Mouse (Mus musculus) lung, embryonic 16.5 days (tissue): ENCODE measurements around the gene Prr12. TPM values are rescaled to one million over a fixed set of nuclear protein-coding genes. Genes with fewer than 3 reads are reported as not detected.

Experiments
- ATAC-seq: fragments of 200-750 bp; cut with Nextera tagmentation; 2 replicates; pipeline ENCODE4 v1.8.0; 2017; ENCODE audit warnings: low read depth, mild to moderate bottlenecking, moderate library complexity
- H3K27ac ChIP-seq: fragments of 300-500 bp; sonication (generic); 2 replicates; pipeline ENCODE4 v1.5.1; 2014; ENCODE audit warnings: mild to moderate bottlenecking, control low read depth, low read length
- H3K27me3 ChIP-seq: fragments of 300-500 bp; sonication (generic); 2 replicates; pipeline ENCODE4 v1.6.1; 2014; ENCODE audit warnings: low read depth, low read length, mixed read lengths; ENCODE audit not compliant: control insufficient read depth, insufficient read depth
- H3K36me3 ChIP-seq: fragments of 300-500 bp; sonication (generic); 2 replicates; pipeline ENCODE4 v1.6.1; 2014; ENCODE audit warnings: low read length; ENCODE audit not compliant: control insufficient read depth, insufficient read depth
- H3K4me1 ChIP-seq: fragments of 300-500 bp; sonication (generic); replicated peaks from 2 replicates; pipeline ENCODE4 v1.6.1; 2014; ENCODE audit warnings: low read length, mixed read lengths; ENCODE audit not compliant: control insufficient read depth, insufficient read depth
- H3K4me2 ChIP-seq: fragments of 300-500 bp; sonication (generic); 2 replicates; pipeline ENCODE4 v1.6.1; 2014; ENCODE audit warnings: low read depth, low read length, control low read depth
- H3K4me3 ChIP-seq: fragments of 300-500 bp; sonication (generic); 2 replicates; pipeline ENCODE4 v1.5.1; 2014; ENCODE audit warnings: mild to moderate bottlenecking, low read length, control low read depth
- H3K9ac ChIP-seq: fragments of 300-500 bp; sonication (generic); 2 replicates; pipeline ENCODE4 v1.6.1; 2014; ENCODE audit warnings: low read length, control low read depth
- H3K9me3 ChIP-seq: fragments of 300-500 bp; sonication (generic); 2 replicates; pipeline ENCODE4 v1.6.1; 2016; ENCODE audit warnings: low read length; ENCODE audit not compliant: control insufficient read depth
- WGBS: fragments of 180-500 bp; shearing (Covaris S2); extraction: QIAGEN DNeasy Blood & Tissue Kit; methylation state at CpG from one replicate; pipeline ENCODE4 v1.1.7; 2014; 5-methylcytosine and 5-hydroxymethylcytosine counted together
- polyA plus RNA-seq: library from polyadenylated mRNA; unstranded; fragments of >200 nt; fragmentation: Nextera tagmentation; extraction: Ambion mirVana; gene quantifications from 2 replicates; pipeline ENCODE4 v1.2.1, GENCODE M21; 2015

The Prr12 gene
- polyA plus RNA-seq, 1 experiment from 2014 or later = 9.2 TPM

DNA sequence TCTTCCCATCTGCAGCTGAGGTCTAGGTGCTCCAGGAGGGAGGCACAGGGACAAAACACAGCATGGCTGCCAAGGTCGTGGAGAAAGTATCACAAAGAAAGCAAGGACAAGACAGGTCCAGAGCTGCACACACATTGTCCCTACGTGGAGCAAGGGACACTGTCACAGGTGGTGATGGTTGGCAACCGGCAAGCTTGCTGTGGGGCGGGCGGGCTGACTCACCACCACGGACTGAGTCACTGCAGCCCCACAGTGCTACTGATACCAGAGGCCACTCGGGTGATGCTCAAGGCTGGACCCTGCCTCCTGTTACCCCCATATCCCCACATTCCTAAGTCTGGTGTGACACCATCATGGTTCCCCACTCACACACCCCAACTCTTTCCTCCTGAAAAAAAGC is 50.2 kb downstream of the Prr12 start:
- Histone ChIP-seq H3K27ac (no peak overlapping the region), H3K9ac (no peak overlapping the region), H3K4me2 (no peak overlapping the region), H3K27me3 (no peaks in the 10 kb centered on the region), H3K4me3 (no peak overlapping the region), H3K36me3 (peaks cover 58% of the 10 kb centered on the region), H3K9me3 (no peaks in the 10 kb centered on the region), H3K4me1 (peaks cover 20% of the 10 kb centered on the region)
- no peak for ATAC-seq
- WGBS = 85% methylated on average over 7 of the region's 7 CpGs

DNA sequence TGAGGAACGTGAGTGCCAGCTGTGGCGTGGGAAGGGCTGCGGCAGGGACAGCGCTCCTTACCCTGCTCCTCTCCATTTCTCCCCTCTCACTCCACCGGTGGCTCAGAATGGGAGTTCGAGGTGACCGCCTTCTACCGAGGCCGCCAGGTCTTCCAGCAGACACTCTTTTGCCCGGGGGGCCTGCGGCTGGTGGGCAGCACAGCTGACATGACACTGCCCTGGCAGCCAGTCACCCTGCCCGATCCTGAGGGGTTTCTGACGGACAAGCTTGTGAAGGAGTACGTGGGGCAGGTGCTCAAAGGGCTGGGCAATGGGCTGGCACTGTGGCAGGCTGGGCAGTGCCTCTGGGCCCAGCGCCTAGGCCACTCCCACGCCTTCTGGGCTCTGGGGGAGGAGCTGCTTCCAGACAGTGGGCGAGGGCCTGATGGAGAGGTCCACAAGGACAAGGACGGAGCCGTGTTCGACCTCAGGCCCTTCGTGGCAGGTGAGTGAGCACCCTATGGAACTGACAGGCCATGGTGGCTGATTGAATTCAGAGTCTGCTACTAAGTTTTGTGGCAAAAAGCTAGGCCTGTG is 52.1 kb downstream of the Prr12 start:
- Histone ChIP-seq H3K9me3 (no peaks in the 10 kb centered on the region), H3K27me3 (no peaks in the 10 kb centered on the region), H3K36me3 (peaks cover 41% of the 10 kb centered on the region), H3K4me2 (no peak overlapping the region), H3K4me1 (peaks cover 31% of the 10 kb centered on the region), H3K9ac (no peak overlapping the region), H3K4me3 (no peak overlapping the region), H3K27ac (no peak overlapping the region)
- WGBS = 85% methylated on average over 21 of the region's 21 CpGs
- ATAC-seq = no peak

DNA sequence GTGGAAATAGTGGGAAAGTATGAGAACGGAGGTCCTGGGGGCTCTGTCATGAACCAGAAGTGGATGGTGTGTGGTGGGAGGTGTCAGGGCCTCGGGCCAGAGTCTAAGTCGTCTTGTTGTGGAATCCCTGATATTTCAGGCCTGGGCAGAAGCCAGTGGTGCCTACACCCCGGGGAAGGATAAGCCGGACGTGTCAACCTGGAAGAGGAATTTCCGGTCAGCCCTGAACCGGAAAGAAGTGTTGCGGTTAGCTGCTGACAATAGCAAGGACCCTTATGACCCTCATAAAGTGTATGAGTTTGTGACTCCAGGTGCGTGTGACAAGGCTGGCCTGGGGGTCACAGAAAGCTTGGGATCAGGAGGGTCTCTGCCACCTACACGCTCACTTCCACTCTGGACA is 52.9 kb downstream of the Prr12 start:
- no peak for ATAC-seq
- no peaks in the 10 kb centered on the region for H3K9me3 ChIP-seq
- WGBS = 54% methylated on average over 11 of the region's 11 CpGs
- peak overlapping the region; percentile 89 for H3K4me2 ChIP-seq
- H3K4me3 ChIP-seq = no peak overlapping the region
- peak overlapping the region; percentile 37; the same call in 1 of the 2 replicates for H3K9ac ChIP-seq
- peaks cover 31% of the 10 kb centered on the region for H3K4me1 ChIP-seq
- H3K27ac ChIP-seq = no peak overlapping the region
- H3K36me3 ChIP-seq = peaks cover 38% of the 10 kb centered on the region
- H3K27me3 ChIP-seq = no peaks in the 10 kb centered on the region

DNA sequence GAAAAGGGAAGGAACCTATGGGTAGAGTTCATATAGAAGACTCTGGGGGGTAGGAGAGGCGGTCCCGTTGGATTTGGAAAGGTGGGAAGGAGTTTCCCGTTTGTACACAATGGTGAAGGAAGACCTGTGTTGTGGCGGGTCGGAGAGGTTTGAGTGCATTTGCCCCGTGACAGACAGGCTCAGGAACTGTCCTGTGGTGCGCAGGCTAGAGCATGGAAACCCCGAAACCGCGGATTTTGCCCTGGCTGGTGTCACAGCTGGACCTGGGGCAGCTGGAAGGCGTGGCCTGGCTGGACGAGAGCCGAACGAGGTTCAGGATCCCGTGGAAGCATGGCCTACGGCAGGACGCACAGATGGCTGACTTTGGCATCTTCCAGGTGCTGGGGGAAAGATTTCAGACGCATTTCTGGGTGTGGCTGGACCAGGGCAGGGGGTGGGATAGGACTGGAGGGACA is 54.2 kb downstream of the Prr12 start, which contains the start of gene Bcl2l12:
TSS of gene Bcl2l12 (minus strand) at position 212 of the 455 bp plus-strand sequence.
- peak; percentile 15; the same call in 1 of the 2 replicates for ATAC-seq

DNA sequence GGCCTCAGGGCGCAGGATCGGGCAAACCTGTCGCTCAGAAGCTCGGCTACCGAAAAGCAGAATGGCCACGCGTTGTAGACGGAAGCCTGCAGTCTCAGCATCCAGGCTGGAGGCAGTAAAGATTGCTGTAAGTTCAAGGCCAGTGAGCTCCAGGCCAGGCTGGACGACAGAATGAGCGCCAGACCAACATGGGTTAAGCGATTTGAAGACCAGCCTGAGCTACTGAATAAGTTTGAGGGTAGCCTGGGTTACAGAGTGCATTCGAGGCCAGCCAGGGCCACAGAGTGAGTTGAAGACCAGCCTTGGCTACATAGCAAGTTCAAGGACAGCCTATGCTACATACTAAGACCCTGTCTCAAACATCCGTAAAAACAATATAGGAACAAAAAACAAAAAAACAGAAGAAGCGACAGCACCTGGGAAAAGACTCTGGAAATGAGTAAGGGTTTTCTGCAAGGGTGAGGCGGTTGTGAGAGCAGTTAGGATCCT is 54.7 kb downstream of the Prr12 start:
- peaks cover 36% of the 10 kb centered on the region for H3K36me3 ChIP-seq
- no peak for ATAC-seq
- under 1% methylated on average over 15 of the region's 15 CpGs for WGBS

More for the DNA sequence above, 54.2 kb downstream of the Prr12 start, which contains the start of gene Bcl2l12:
- Histone ChIP-seq H3K9ac (peak within 1 kb of the TSS; percentile 80), H3K36me3 (peaks cover 39% of the 10 kb centered on the region), H3K4me2 (peak within 1 kb of the TSS; percentile 89), H3K4me3 (peak within 1 kb of the TSS; percentile 82), H3K27ac (peak within 1 kb of the TSS; percentile 85), H3K4me1 (peaks cover 31% of the 10 kb centered on the region), H3K9me3 (no peaks in the 10 kb centered on the region), H3K27me3 (no peaks in the 10 kb centered on the region)
- 0% methylated on average over 18 of the region's 18 CpGs for WGBS

DNA sequence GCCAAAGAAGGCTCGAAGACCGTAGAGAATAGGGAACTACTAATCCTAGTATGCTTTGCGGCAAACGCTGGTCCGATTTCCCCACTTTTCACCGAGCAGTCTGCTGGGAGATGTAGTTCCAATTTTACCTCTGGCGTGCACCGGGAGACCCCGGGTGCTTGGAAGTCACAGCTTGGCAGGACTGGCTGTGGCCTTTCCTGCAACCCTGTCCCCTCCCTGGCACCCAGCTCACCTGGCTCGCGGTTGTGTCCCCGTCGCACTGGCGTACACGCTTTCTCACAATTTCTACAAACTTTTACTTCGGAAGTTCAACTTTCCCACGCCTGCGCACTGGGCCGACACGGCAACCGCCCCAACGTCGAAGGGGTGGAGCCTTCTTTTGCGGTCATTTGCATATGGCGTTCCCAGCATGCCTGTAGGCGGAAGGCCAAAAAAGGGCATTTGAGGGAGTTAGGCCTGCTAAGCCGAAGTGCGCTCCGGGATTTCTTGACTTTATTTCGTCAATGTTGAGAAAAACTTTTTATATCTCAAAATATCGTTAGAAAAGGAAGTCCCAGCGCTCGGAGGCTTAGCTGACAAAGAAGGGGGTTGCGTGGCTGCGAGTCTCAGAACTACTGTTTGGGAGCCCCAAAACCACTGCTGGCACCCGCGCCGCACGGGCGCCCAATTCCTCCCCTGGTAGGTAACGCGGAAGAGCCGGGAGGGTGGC is 55.3 kb downstream of the Prr12 start, which contains the start of gene Irf3:
TSS of gene Irf3 (plus strand) at position 418 of the 709 bp plus-strand sequence.
- Histone ChIP-seq H3K4me1 (peaks cover 31% of the 10 kb centered on the region), H3K4me3 (peak within 1 kb of the TSS; percentile 82), H3K9me3 (no peaks in the 10 kb centered on the region), H3K4me2 (peak within 1 kb of the TSS; percentile 96), H3K9ac (peak within 1 kb of the TSS; percentile 86), H3K27me3 (no peaks in the 10 kb centered on the region), H3K27ac (peak within 1 kb of the TSS; percentile 85), H3K36me3 (peaks cover 36% of the 10 kb centered on the region)
- WGBS = under 1% methylated on average over 43 of the region's 43 CpGs
- ATAC-seq = peak; percentile 95

More for the DNA sequence above, 54.7 kb downstream of the Prr12 start:
- Histone ChIP-seq H3K4me3 (peak overlapping the region; percentile 82), H3K4me1 (peaks cover 31% of the 10 kb centered on the region), H3K27me3 (no peaks in the 10 kb centered on the region), H3K27ac (peak overlapping the region; percentile 85), H3K4me2 (peak overlapping the region; percentile 89), H3K9me3 (no peaks in the 10 kb centered on the region), H3K9ac (peak overlapping the region; percentile 80)

DNA sequence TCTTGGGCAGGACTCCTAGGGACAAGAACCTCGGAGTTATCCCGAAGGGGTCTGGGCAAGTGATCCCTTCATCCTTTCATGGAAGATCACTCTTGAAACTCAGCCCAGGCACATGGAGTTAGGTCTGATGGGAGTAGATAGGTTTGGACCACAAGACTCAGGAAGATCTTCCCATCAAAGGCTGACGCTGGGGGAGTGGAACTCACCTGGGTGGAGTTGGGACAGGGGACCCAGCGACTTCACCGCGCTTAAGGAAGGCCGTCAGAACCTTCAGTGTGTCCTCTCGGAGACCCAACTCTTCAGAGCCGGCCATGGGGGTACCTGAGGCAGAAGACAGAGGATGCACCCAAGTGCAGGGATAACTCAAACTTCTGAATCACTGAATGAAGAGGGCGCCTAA is 56.0 kb downstream of the Prr12 start:
- Histone ChIP-seq H3K27ac (peak overlapping the region; percentile 85), H3K9ac (peak overlapping the region; percentile 86), H3K27me3 (no peaks in the 10 kb centered on the region), H3K4me2 (peak overlapping the region; percentile 96), H3K36me3 (peaks cover 33% of the 10 kb centered on the region), H3K9me3 (no peaks in the 10 kb centered on the region), H3K4me1 (peaks cover 31% of the 10 kb centered on the region), H3K4me3 (peak overlapping the region; percentile 82)
- WGBS = 5% methylated on average over 10 of the region's 10 CpGs
- no peak for ATAC-seq

DNA sequence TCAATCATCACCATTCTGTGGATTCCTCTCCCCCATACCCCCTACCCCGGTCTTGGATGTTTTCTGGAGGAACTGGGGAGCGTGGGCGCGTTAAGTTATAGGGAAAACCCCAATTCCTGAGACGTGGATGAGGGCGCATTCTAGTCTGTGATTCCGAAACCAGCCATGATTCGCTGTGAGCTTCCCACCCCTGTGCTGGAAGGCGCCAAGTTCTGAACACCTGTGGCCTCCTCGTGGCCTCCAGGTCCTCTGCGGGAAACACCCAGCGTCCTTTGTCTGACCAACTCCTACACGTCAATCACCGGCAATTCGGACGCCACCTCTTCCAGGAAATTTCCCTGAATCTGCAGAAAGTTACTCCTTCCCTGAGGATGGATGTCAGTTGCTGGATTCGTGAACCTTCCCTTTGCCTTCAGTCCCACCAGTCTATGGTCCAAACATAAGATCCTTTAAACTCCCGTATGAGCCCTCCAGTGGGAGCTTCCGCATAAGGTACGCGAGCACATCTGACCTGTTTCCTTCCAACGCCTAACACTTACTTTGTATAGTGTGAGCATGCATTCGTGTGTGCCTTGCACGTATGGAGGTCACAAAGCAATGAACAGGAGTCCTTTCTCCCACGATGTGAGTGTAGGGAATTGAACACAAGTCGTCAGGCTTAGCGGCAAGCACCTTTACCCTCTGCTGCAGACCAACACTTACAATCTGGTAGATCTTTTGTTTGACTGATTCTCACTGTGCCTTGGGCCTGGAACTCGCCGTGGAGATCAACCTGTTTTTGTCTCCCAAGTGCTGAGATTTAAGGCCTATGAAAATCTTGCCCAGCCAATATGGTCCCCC is 65.6 kb downstream of the Prr12 start:
- H3K9me3 ChIP-seq = no peaks in the 10 kb centered on the region
- H3K27ac ChIP-seq = peak overlapping the region; percentile 91
- no peaks in the 10 kb centered on the region for H3K27me3 ChIP-seq
- H3K4me2 ChIP-seq = peak overlapping the region; percentile 52
- WGBS = under 1% methylated on average over 29 of the region's 29 CpGs
- peak; percentile 11 for ATAC-seq
- peak overlapping the region; percentile 95 for H3K4me3 ChIP-seq
- peaks cover 20% of the 10 kb centered on the region for H3K4me1 ChIP-seq
- peak overlapping the region; percentile 77 for H3K9ac ChIP-seq
- H3K36me3 ChIP-seq = peaks cover 14% of the 10 kb centered on the region
